Mouse (Mus musculus) E14TG2a.4 (cell line): ENCODE measurements around the gene Uqcc1.
A peak's percentile ranks its signal among the peaks of the same experiment; 100 is the strongest.
"Not testable (repeated sequence)": the region's sequence is repeated elsewhere in the genome, so short reads cannot be mapped to it uniquely, and the experiment has no call there.

Experiments
- H3K27me3 ChIP-seq: 2 replicates; pipeline ENCODE4 v1.6.1; 2014; ENCODE audit warnings: low read length, control low read depth; ENCODE audit not compliant: insufficient read depth
- H3K36me3 ChIP-seq: 2 replicates; pipeline ENCODE4 v1.6.1; 2014; ENCODE audit warnings: low read length, control low read depth; ENCODE audit not compliant: insufficient read depth
- H3K4me1 ChIP-seq: replicated peaks from 2 replicates; pipeline ENCODE4 v1.6.1; 2014; ENCODE audit warnings: low read depth, low read length, control low read depth
- H3K4me3 ChIP-seq: replicated peaks from 2 replicates; pipeline ENCODE4 v1.5.1; 2014; ENCODE audit warnings: mild to moderate bottlenecking, low read length
- H3K9me3 ChIP-seq: 2 replicates; pipeline ENCODE4 v1.6.1; 2014; ENCODE audit warnings: low read length, control low read depth
- CTCF ChIP-seq: conservative IDR thresholded peaks from 2 replicates; pipeline ENCODE4 v1.5.1; 2014; ENCODE audit warnings: low read length
- NANOG ChIP-seq: IDR thresholded peaks from 2 replicates; pipeline ENCODE4 v1.6.1; 2014; ENCODE audit warnings: borderline replicate concordance, low read length, mixed read lengths
- POU5F1 ChIP-seq: IDR thresholded peaks from 2 replicates; pipeline ENCODE4 v1.6.1; 2014; ENCODE audit warnings: low read length, borderline replicate concordance

Uqcc1 gene

GRCm38 (mm10) chr2:155943463-155943862 lies 13.4 kb upstream of the Uqcc1 start:
- Histone ChIP-seq H3K4me1 (peaks cover 77% of the 10 kb centered on the region), H3K36me3 (no peaks in the 10 kb centered on the region), H3K9me3 (no peaks in the 10 kb centered on the region), H3K4me3 (peak overlapping the region; percentile 62), H3K27me3 (peaks cover 47% of the 10 kb centered on the region)
- TF ChIP-seq NANOG, result no peak
- TF ChIP-seq POU5F1, result no peak
- no peak for TF ChIP-seq CTCF

- TF ChIP-seq POU5F1 (no peak), NANOG (no peak), CTCF (no peak)
- Histone ChIP-seq H3K27me3 (peaks cover 47% of the 10 kb centered on the region), H3K36me3 (no peaks in the 10 kb centered on the region), H3K4me1 (peaks cover 65% of the 10 kb centered on the region), H3K9me3 (no peaks in the 10 kb centered on the region), H3K4me3 (peak overlapping the region; percentile 76)
Observed at GRCm38 (mm10) chr2:155941697-155942442, 11.8 kb upstream of the Uqcc1 start.

- Histone ChIP-seq H3K4me3 (peak within 1 kb of the TSS; percentile 76), H3K9me3 (no peaks in the 10 kb centered on the region), H3K4me1 (peaks cover 54% of the 10 kb centered on the region), H3K27me3 (peaks cover 47% of the 10 kb centered on the region), H3K36me3 (no peaks in the 10 kb centered on the region)
- TF ChIP-seq NANOG (no peak), CTCF (no peak), POU5F1 (no peak)
Observed at GRCm38 (mm10) chr2:155940681-155941080, 10.6 kb upstream of the Uqcc1 start, which contains the start of gene Gm15557. Gene Gm15557, plus strand, starts transcription at chr2:155940728.

- Histone ChIP-seq H3K9me3 (no peaks in the 10 kb centered on the region), H3K27me3 (peaks cover 45% of the 10 kb centered on the region), H3K4me3 (no peak overlapping the region), H3K36me3 (no peaks in the 10 kb centered on the region), H3K4me1 (peaks cover 47% of the 10 kb centered on the region)
- TF ChIP-seq NANOG (no peak), CTCF (no peak), POU5F1 (no peak)
Observed at GRCm38 (mm10) chr2:155939897-155940529, 9.9 kb upstream of the Uqcc1 start.

- Histone ChIP-seq H3K27me3 (no peaks in the 10 kb centered on the region), H3K36me3 (no peaks in the 10 kb centered on the region), H3K4me1 (peaks cover 33% of the 10 kb centered on the region), H3K4me3 (peak overlapping the region; percentile 83), H3K9me3 (no peaks in the 10 kb centered on the region)
- no peak for TF ChIP-seq POU5F1
- no peak for TF ChIP-seq NANOG
- TF ChIP-seq CTCF, result no peak
Observed at GRCm38 (mm10) chr2:155928711-155929345, 1.3 kb downstream of the Uqcc1 start.

- peaks cover 12% of the 10 kb centered on the region; the same call in 1 of the 2 replicates for H3K36me3 ChIP-seq
- not testable (repeated sequence) for H3K27me3 ChIP-seq, H3K9me3 ChIP-seq, H3K4me3 ChIP-seq
- H3K4me1 ChIP-seq, result peaks cover 21% of the 10 kb centered on the region
Observed at GRCm38 (mm10) chr2:155925213-155925612, 4.9 kb downstream of the Uqcc1 start.

- peaks cover 10% of the 10 kb centered on the region for H3K4me1 ChIP-seq
- H3K36me3 ChIP-seq, result peaks cover 18% of the 10 kb centered on the region
- no peaks in the 10 kb centered on the region for H3K27me3 ChIP-seq
- H3K4me3 ChIP-seq, result no peak overlapping the region
- no peaks in the 10 kb centered on the region for H3K9me3 ChIP-seq
- no peak for TF ChIP-seq POU5F1
- TF ChIP-seq NANOG, result no peak
- TF ChIP-seq CTCF, result no peak
Observed at GRCm38 (mm10) chr2:155923143-155923542, 7.0 kb downstream of the Uqcc1 start.

- H3K9me3 ChIP-seq, result no peaks in the 10 kb centered on the region
- H3K27me3 ChIP-seq, result no peaks in the 10 kb centered on the region
- peaks cover 67% of the 10 kb centered on the region for H3K36me3 ChIP-seq
- H3K4me1 ChIP-seq, result 0 out of 2 replicates have a peak, but pooled peaks cover 3% of the 10 kb centered on the region
- no peak overlapping the region for H3K4me3 ChIP-seq
- no peak for TF ChIP-seq CTCF
- TF ChIP-seq NANOG, result no peak
- TF ChIP-seq POU5F1, result no peak
Observed at GRCm38 (mm10) chr2:155914684-155915083, 15.4 kb downstream of the Uqcc1 start.
